Mouse (Mus musculus) ES-E14 (cell line): Measurements from ENCODE around the gene 6430628N08Rik.

Experiments used
- HCFC1 ChIP-seq: IDR thresholded peaks from 2 replicates; pipeline ENCODE4 v1.6.1; 2012; ENCODE audit warnings: low read length, inconsistent platforms, borderline replicate concordance; ENCODE audit not compliant: insufficient read depth
- MAFK ChIP-seq: IDR thresholded peaks from 2 replicates; pipeline ENCODE4 v1.6.1; 2014; ENCODE audit warnings: mild to moderate bottlenecking, low read depth, low read length, inconsistent platforms; ENCODE audit not compliant: insufficient read depth
- ZC3H11A ChIP-seq: IDR thresholded peaks from 2 replicates; pipeline ENCODE4 v1.6.1; 2012; ENCODE audit warnings: low read depth, mild to moderate bottlenecking, inconsistent platforms, low read length, borderline replicate concordance
- ZNF384 ChIP-seq: IDR thresholded peaks from 2 replicates; pipeline ENCODE4 v1.6.1; 2012; ENCODE audit warnings: low read depth, low read length, inconsistent platforms

GRCm38 (mm10) chr4:115846656-115847055, 43.8 kb upstream of the 6430628N08Rik start:
- TF ChIP-seq ZC3H11A (no peak), MAFK (no peak), HCFC1 (no peak), ZNF384 (no peak)
